Mouse (Mus musculus): ENCODE results near the gene Ercc8.

Gene Ercc8

GRCm38 (mm10) chr13:108158465-108159240 lies at the start of gene Ercc8, which contains the start of gene Ndufaf2:
Gene Ercc8 (plus strand): TSS chr13:108158731.
Gene Ndufaf2 (minus strand): TSS chr13:108158623.
- DNase-seq (ENCODE audit: low spot score in 2 of 2): peak; percentile 91 to 94

- no peak for DNase-seq (ENCODE audit: low spot score in 2 of 2)
Observed at GRCm38 (mm10) chr13:108110929-108111328, 47.6 kb upstream of the Ercc8 start.

GRCm38 (mm10) chr13:108113536-108113935 lies 45.0 kb upstream of the Ercc8 start:
- no peak for DNase-seq (ENCODE audit: low spot score in 2 of 2)

- DNase-seq (ENCODE audit: low spot score in 2 of 2): no peak
Observed at GRCm38 (mm10) chr13:108114257-108114656, 44.3 kb upstream of the Ercc8 start.

DNA sequence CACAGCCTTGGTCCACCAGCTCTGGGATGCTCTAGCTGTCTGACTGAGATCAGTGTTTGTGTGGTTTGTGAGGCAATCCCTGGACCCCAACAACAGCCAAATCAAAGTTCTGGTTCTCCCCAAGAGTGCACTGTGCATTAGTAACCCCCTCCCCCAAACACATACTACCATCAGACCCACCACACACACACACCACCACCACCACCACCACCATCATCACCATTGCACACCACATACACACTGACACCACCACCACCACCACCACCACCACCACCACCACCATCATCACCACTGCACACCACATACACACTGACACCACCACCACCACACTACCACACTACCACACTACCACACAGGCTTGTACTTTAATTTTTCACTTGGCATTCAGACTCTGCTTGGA lies 40.9 kb upstream of the Ercc8 start:
- DNase-seq (ENCODE audit: low spot score in 2 of 2): no peak

DNA sequence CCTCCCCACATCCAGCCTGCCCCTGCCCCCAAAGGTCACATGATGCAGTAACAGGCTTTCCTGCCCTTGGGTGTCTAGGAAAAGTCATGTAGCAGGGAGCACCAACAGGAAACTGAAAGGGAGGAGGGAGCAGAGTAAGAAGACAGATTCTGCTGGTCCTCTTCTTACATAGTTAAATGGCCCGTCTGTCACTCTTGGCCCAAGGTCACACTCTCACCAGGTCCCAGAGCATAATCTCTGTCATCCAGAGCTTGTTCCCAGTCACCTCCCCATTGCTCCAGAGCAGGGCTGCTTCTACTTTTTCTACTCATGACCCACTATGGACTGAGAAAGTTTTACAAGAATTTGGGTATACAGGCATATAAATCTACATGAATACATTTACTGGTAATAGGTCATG lies 40.3 kb upstream of the Ercc8 start:
- DNase-seq (ENCODE audit: low spot score in 2 of 2): no peak

DNA sequence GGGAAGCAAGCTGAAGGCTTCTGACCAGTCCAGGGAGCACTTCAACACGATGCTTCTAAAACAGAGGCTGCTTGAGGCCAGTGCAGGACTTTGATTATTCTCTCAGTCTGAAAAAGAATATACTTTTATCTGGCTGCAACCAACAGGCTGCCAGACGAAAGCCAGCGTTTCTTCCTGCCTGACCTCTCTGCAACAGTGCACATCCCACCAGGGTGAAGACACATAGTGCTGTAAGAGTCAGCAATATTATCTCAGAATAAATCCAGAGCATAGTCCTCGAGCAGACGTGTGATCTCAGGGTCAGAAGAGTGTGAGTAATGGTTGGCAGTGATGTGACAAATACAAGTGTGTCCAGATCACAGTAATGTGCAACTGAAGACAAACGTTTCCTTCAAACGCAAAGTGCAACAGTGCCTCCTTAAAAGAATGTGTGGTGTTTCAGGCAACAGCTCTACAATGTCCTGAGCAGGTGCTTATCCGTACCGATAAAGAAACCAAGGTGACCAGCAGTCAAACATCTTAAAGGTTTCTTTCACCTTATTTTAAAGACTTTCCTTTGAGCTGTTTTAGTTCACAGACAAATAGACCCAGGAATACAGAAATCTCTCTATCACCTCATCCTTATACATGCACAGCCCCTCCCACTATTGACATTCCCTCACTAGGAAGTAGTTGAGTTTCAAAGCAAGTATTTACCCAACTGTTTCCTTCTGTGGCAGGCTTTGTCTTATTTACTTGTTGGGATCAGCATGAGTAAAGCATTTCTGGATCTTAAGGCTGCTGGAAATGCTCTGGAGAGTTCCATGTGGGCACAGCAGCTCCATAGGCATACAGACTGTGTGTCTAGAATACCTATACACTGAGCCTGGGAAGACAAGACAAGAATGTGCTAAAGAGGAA lies 38.9 kb upstream of the Ercc8 start:
- DNase-seq (ENCODE audit: low spot score in 2 of 2): no peak

GRCm38 (mm10) chr13:108123109-108123723 lies 35.3 kb upstream of the Ercc8 start:
- no peak for DNase-seq (ENCODE audit: low spot score in 2 of 2)

GRCm38 (mm10) chr13:108124096-108124495 lies 34.4 kb upstream of the Ercc8 start:
- no peak for DNase-seq (ENCODE audit: low spot score in 2 of 2)

DNA sequence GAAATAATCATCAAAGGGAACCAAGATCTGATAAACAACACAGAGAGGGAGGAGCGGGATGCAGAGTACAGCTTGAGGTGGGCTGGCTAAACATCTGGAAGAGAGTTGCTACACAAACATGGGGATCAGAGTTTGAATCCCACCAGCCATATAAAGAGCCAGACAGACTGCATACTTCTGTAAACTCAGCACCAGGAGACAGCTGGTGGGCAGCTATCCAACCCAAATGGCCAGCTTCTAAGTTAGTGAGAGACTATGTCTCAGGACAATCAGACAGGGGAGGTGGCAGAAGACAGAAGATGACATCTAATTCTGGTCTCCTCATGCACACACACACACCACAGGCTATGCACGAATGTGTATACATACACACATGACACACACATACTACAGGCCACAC lies 32.3 kb upstream of the Ercc8 start:
- no peak for DNase-seq (ENCODE audit: low spot score in 2 of 2)

DNA sequence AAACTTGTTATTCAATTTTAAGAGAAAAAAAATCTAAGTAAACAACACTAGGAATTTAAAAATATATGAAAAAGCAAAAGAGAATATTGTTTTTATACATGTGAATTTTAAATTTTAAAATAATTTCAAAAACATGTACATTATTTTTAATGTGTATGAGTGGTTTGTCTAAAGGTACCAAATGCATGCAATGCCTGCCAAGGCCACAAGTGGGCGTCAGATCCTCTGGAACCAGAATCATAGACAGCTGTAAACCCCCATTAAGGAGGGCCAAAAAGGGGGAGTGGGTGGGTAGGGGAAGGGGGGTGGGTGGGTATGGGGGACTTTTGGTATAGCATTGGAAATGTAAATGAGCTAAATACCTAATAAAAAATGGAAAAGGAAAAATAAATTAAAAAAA lies 31.4 kb upstream of the Ercc8 start:
- DNase-seq (ENCODE audit: low spot score in 2 of 2): peak in 1 of 2 experiments; percentile 9

GRCm38 (mm10) chr13:108127883-108128282 lies 30.6 kb upstream of the Ercc8 start:
- no peak for DNase-seq (ENCODE audit: low spot score in 2 of 2)

DNA sequence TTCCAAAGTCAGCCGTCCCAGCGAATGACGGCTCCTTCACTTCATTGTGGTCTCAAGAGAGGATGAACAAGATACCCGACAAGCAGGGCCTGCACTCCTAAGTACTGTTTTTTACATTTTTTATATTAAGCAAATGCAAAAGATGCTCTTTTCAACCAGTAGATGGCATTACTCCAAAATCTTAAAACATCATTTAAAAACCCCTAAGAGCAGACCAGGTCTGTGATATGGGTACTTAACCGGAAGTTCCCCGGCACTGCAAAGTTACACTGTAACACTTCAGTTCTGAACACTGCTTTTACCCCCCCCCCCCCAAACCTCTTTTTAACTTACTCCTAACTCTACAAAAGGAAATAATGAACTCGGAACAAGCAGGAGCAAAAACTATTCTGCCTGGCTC lies 29.5 kb upstream of the Ercc8 start:
- DNase-seq (ENCODE audit: low spot score in 2 of 2): no peak

DNA sequence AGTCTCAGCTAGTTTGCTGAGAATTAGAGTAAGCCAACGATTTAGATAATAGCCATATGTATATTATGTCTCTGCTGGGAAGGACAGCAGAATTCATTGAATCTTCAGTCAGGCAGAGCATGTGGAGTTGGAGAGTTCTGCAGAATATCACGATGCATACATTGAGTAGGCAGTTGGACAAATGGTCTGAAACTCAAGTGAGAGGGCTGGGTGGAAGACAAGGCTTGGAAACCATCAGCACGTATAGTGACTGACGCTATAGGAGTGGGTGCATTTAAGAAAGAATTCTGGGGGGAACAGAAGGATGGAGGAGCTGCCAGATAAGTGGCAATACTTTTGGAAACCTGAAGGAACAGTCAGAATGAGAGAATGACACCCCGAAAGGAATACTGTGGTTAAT lies 27.8 kb upstream of the Ercc8 start:
- no peak for DNase-seq (ENCODE audit: low spot score in 2 of 2)

DNA sequence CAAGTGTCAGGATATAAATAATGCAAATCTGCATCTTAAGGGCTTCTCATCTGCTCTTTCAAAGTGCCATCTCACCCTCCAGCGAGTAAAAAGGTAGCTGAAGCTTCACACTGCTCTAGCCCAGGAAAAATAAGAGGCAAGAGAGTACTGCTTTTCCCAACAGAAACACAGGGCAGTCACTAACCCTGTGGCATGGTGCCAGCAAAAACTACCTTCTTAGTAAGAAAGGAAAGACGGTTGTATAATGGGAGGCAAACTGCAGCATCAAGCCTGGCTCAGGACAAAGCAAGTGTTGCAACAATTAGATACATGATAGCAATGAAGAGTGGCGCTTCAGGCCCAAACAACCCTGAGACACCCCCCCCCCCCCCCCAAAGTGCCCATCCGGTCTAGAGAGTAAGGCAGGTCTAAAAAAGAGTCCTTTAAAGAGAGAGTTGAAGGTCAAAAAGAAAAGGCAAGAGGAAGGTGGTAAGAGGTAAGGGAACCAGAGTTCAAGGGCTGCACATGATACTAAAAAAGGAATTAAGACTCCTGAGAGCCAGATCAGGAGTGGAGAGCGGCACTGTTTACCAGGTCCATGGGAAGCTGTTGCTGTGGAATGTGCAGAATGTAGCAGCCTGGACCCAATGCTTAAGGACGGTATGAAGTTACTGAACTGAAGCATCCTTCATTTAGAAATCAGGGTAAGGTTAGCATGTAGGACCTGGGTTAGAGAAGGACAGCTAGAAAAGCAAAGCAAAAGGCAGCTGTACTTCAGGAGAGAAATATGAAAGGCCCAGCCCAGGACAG lies 26.3 kb upstream of the Ercc8 start:
- no peak for DNase-seq (ENCODE audit: low spot score in 2 of 2)

- DNase-seq (ENCODE audit: low spot score in 2 of 2): no peak
Observed at GRCm38 (mm10) chr13:108135617-108136016, 22.9 kb upstream of the Ercc8 start.

DNA sequence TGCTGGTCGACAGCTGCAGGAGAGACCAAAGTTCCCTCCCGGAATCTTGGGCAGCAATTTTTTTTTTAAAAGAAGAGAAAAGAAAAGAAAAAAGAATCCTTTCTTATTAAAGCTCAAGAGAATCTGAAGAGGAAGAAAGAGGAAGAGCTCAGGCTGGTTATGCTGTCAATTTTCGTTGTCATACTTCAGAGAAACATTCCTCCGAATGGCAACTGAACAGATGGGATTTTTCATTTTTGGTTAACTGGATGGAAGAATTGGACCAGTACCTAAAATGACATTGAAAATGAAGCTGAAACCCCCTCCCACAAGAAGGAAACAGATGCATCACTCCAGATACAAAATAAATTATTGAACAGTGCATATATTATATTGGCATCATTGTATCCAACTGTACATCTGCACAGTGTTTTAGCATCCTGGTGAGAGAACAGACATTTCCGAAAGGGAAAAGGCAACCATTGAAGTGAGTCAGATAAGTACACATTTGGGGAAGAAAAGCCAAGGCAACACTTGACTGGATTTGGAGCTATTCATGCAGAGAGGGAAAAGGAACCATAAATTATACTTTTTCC lies 20.0 kb upstream of the Ercc8 start:
- no peak for DNase-seq (ENCODE audit: low spot score in 2 of 2)

- no peak for DNase-seq (ENCODE audit: low spot score in 2 of 2)
Observed at GRCm38 (mm10) chr13:108144086-108144485, 14.4 kb upstream of the Ercc8 start.

DNA sequence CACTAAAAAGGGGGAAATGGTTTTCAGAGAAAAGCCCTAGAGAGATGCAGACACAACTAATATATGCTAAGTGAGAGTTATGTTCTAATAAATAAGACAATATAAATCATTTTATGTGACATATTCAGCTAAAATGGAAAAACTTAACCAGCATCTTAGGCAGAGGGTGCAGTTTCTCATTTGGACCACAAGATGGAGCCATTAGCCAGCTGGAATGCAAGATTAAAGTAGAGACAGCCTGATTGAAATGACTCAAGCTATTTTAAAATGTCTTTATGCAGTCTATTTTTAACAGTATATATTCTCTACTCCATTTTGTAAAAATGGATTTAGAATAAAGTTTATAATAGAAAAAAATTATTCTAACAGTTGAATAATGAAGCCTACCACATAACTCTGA lies 6.7 kb upstream of the Ercc8 start:
- no peak for DNase-seq (ENCODE audit: low spot score in 2 of 2)

DNA sequence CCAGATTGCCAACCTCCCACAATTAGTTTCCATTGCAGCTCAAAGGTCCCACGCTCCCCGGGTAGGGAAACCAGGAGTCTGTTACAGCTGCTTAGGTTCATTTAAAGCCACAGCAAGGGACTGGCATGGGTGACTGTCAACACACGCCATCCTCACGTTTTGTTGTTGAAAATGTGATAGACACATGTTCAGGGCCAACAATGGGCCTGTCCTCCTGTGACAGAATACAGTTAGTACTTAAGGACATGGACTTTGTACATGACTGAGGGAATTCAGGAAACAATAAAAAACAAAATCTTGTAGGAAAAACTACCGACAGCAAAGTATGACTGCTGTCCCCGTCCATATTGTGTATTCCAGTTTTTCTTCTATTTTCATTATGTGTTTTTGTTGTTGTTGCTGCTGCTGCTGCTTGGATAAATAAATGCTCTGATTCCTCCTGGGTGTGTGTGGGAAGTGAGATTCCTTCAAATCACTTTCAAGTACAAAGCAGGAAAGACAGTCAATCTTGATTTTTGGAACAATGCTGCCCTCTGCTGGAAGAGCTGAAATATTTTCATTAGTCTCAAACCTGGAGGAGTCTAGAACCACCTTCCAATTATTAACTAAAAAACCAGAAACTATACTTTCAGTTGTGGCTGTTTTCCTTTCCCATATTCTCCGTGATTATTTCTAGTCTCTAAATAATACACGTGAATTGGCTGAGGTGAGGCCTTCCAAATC lies 5.7 kb upstream of the Ercc8 start:
- peak; percentile 44 to 48 for DNase-seq (ENCODE audit: low spot score in 2 of 2)

GRCm38 (mm10) chr13:108157156-108157555 lies 1.4 kb upstream of the Ercc8 start:
- DNase-seq (ENCODE audit: low spot score in 2 of 2): no peak
